Mouse (Mus musculus): ENCODE results near the gene Hsd17b14.

The Hsd17b14 gene

GRCm38 (mm10) chr7:45567780-45568516 lies 13.3 kb downstream of the Hsd17b14 start:
- DNase-seq, result peak; percentile 86

DNA sequence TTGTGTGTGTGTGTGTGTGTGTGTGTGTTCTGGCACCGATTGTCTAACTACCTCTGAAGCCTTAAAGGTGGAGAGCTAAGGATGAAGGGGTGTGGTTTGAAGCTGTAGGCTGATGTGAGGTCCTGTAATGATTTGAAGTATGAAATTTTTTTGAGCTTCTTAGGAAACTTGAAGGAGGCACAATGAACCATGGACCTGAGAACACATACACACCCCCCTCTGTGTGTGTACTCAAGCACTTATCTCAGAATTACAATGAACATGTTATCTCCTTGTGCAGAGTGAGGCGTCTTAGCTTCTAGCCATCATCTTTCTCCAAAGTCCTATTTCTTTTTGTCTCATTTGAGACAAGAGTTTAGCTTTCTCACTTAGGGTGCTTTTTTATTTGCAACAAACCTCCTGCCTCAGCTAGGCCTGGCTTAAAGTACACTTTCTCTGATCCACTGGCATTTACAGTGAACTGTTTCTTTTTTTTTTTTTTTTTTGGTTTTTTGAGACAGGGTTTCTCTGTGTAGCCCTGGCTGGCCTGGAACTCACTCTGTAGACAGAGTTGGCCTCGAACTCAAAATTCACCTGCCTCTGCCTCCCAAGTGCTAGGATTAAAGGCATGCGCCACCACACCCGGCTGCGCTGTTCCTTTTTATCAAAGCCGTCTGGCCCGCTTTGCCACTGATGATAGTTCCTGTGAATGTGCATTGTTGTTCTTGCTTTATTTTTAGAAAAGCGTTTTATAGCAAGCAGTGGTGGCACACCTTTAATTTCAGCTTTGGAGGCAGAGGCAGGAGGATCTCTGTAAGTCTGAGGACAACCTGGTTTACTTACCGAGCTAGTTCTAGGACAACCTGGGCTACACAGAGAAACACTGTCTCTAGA lies 14.1 kb downstream of the Hsd17b14 start:
- no peak for DNase-seq

GRCm38 (mm10) chr7:45570103-45570741 lies 15.5 kb downstream of the Hsd17b14 start, which contains the start of gene Bcat2:
Gene Bcat2, plus strand, starts transcription at chr7:45570153.
- peak; percentile 64 for DNase-seq

- no peak for DNase-seq
Measured at GRCm38 (mm10) chr7:45571966-45572365, 17.3 kb downstream of the Hsd17b14 start.

DNA sequence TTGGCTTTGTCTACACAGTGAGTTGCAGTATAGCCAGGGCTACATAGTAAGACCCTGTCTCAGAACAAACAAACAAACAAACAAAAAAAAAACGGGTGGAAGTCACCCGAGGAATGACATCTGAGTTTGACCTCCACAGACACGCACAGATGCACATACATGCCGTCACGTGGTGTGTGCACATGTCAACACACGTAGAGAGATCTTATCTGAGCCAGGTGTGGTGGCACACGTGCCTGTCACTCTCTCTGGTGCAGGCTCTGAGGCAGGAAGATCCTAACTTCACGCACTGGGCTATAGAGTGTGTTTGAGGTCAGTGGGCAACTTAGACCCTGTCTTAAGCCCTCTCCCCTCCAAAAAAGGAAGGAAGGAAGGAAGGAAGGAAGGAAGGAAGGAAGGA lies 19.3 kb downstream of the Hsd17b14 start:
- no peak for DNase-seq

GRCm38 (mm10) chr7:45574472-45575379 lies 20.0 kb downstream of the Hsd17b14 start:
- DNase-seq, result no peak

DNA sequence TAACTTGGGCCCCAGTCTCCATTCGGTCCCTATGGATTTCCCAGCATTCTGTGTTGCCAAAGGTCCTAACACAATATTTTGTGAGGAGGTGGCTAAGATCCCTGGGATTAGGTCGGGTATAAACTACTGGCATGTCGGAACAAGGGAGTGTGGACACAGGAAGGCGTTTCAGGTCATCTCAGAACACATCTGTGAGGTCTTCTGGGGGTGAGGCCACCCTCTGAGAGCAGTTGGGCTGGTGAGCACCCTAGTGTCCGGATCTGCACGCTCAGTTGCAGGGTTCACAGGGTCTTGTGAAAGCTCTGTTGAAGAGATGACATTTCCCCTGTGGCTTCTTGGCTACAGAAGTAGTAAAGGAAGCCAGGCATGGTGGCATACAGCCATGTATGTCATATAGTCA lies 31.2 kb downstream of the Hsd17b14 start:
- DNase-seq, result no peak

DNA sequence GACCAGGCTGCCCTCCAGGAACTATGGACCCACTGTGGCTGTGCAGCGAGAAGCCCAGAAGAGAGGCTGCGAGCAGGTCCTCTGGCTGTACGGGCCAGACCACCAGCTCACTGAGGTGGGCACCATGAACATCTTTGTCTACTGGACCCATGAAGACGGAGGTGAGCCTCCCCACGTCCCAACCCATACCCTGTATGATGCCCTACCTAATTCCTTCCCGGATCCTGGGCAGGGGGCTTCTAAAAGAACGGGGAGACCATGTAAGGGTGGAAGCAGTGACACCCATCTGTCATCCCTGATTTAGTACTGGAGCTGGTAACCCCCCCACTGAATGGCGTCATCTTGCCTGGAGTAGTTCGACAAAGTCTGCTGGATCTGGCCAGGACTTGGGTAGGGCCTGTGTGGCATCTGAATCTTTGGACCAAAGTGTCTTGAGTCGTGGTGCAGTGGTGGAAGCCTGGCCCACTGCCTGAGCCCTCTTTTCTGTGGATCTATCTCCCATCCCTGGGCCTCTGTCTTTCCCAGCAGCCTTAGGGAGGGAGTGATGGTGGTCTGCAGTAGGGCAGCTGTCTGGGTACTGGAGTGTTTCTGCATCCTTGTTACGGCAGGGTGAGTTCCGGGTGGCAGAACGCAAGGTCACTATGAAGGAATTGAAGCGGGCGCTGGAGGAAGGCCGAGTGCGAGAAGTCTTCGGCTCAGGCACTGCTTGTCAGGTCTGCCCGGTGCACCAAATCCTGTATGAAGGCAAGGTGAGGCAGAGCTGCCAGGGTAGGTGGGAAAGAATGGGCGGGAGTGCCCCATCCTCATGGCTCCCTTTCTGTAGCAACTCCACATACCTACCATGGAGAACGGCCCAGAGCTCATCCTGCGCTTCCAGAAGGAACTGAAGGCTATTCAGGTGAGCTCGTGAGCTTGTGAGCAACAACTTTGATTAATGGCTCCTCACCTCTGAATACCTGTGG lies 33.2 kb downstream of the Hsd17b14 start:
- DNase-seq, result no peak

DNA sequence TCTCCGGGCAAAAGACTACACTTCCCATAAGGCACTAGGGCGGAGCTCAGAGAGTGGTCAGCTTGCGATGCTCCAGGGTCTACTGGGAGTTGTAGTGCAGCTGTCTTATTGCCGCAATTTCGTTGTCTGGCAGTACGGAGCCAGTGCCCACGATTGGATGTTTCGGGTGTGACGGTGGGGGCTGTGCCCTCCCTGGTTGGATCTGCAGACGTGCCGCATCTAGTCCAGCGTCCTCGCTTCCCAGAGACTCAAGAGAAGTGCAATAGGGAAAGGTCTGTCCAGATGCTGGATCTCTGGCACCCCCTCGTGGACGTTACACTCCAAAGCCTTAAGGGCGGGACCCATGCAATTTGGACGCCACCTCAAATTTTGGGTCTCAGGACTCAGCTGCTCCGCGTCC lies 34.5 kb downstream of the Hsd17b14 start:
- peak; percentile 93 for DNase-seq

GRCm38 (mm10) chr7:45589898-45590297 lies 35.2 kb downstream of the Hsd17b14 start:
- DNase-seq, result no peak

DNA sequence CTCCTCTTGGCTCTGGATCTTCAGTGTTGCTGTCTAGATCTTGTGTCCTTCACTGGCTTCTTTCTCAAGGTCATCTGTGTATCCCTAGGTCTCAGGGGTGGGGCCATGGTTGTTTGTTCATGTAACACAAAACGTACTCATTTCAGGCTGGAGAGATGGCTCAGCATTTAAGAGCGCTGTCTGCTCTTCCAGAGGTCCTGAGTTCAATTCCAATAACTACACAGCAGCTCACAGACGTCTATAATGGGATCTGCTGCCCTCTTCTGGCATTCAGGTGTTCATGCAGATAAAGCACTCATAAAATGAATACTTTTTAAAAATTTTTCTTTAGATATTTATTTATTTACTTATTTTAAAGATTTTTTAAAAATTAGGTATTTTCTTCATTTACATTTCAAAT lies 36.2 kb downstream of the Hsd17b14 start:
- no peak for DNase-seq

DNA sequence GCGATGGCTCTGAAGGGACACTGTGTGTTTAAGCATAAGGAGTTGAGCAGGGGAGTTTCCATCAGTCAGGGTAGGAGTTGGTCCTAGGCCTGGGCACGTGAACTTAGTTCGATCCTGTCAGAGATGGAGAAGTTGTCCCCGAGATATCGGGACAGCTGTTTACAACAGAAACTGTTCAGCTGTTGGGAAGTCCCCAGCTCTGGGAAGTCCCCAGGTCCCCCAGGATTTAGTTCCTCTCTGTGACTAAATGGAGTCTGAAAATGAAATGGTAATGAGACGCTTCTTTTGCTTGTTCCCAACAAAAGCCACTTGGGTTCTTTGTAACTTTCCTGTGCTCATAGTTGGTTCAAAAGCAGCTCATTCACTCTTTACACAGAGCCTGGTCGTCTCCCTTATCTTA lies 37.2 kb downstream of the Hsd17b14 start:
- DNase-seq, result no peak

DNA sequence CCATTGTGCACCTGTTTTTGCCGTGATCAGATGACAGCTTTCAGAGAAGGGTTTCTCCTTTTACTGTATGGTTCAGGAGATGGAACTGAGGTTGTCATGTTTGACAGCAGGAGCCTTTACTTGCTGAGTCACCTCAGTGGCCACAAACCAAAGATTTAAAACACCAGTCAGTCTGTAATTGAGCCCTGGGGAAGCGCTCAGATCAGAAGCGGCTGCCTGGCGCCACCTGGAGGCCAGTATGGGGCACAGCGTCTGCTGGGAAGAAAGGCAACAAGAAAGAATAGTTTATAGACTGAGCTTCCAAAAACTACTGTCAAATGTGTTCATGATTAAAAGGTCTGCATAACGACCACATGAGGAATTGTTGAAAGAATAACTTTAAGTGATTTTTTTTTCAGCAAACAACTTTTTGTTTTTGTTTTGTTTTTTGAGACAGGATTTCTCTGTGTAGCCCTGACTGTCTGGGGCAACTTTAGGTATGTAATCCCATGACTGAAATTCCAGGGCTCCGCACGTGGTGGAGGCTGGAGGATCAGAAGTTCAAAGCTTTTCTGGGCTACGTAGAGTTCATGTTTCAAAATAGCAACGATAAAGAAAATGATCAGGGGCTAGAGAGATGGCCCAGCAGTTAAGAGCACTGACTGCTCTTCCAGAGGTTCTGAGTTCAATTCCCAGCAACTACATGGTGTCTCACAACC lies 38.6 kb downstream of the Hsd17b14 start:
- DNase-seq, result peak; percentile 60

DNA sequence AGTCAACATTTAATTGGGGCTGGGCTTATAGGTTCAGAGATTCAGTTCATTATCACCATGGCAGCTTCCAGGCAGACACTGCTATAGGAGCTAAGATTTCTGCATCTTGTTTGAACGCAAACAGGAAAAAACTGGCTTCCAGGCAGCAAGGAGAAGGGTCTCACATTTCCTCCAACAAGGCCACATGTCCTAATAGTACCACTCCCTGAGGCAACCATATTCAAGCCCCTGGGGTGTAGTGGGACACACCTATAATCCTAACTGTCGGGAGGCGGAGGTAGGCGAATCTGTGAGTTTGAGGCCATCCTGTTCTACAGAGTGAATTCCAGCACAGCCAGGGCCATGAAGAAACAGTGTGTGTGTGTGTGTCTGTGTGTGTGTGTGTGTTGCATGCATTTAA lies 40.5 kb downstream of the Hsd17b14 start:
- no peak for DNase-seq

DNA sequence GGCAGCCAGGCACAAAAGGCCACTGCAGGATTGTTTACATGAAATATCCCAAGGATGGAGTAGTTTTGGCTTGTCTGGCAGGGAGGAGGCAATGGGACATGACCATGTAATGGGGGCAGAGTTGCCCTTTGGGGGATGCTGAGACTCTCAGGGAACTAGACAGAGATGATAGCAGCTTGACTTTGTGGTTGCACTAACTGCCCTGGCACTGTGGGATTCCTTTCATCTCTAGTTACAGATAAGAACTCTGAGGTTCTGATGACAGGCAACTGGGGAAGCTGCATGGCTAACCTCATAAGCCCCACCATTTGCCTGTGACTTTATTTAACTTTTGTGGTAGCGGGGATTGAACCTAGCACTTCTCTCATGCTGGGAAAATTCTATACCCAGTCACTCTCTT lies 41.4 kb downstream of the Hsd17b14 start:
- DNase-seq, result no peak

GRCm38 (mm10) chr7:45597013-45597412 lies 42.3 kb downstream of the Hsd17b14 start:
- no peak for DNase-seq

DNA sequence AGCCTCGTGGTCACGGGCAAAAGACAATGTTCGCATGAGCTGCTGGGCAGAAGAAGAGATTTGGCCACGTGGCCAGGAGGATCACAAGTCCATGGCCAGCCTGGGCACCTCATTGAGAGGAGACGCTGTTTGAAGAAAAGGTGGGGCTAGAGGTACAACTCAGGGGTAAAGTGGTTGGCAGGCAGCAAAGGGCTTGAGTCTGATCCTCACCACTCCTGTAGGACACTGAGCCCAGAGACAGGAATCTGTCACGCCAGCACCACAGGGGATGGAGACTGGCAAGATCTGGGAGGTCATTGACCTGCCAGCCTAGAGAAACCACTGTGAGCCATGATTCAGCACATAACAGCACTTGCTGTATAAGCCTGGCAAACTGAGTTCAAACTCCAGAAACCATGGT lies 42.8 kb downstream of the Hsd17b14 start:
- no peak for DNase-seq

DNA sequence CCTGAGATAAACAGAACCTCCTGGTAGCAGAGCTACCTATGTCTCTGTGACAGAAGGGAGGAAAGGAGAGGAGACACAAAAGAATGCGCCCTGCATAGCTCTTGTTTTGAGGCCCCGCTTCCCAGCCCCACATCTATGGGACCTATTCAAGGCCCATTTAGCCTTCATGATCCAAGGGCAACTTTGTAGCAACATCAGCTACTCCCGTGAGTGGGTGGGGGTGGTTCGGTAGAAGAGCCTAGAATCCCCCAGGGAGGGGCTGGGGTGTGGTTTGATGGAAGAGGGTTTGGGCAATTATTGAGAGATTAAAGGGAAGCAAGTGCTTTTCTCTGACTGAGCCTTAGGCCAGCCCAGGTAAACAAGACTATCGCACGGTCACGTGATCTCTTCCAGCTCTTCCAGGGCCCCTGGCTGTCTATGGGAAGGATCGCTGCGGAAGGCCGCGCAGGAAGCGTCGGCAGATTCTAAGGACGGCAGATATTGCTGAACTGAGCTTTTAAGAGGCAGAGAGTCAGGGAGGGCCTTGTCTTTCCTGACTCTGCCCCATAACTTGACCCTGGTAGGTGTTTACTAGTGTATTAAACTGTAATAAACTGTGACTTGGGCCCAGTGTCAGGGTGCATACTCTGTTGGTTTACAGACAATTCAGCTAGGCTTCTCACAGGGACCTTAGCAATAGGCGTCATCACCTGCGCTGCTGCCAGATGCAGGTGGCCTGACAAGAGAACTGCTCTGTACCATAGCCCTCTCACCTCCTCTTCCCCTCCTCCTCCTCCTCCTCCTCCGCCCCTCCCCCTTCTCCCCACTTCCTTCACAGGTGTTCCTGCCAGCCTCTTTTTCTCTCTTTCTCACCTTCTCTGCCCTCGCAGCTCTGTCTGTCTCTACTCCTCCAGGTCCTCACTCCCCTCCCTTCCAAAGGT lies 44.5 kb downstream of the Hsd17b14 start:
- no peak for DNase-seq

GRCm38 (mm10) chr7:45605704-45606289 lies 51.1 kb downstream of the Hsd17b14 start:
- no peak for DNase-seq
